Mouse (Mus musculus) gastrocnemius, postnatal 36 days (tissue): Measurements from ENCODE around the gene Trak2. TPM values are rescaled to one million over a fixed set of nuclear protein-coding genes. Genes with fewer than 3 reads are reported as not detected.
"Not testable (repeated sequence)": the region's sequence is repeated elsewhere in the genome, so short reads cannot be mapped to it uniquely, and the experiment has no call there.

Source experiments
- DNase-seq, 2 experiments: peaks; one replicate each; pipeline ENCODE4 v3.0.0; 2022
- intact Hi-C: fragments of 180-260 bp; cut with DNase I; formaldehyde crosslinking; loops from one replicate; pipeline ENCODE4 v1.15.1; 2025
- total RNA-seq, 2 experiments: library from RNA; stranded (reverse); gene quantifications; 2 replicates each; pipeline ENCODE4 v1.2.3; 2021

Gene Trak2
- total RNA-seq, 2 experiments from 2014 or later = 68.8 to 84.1 TPM

DNA sequence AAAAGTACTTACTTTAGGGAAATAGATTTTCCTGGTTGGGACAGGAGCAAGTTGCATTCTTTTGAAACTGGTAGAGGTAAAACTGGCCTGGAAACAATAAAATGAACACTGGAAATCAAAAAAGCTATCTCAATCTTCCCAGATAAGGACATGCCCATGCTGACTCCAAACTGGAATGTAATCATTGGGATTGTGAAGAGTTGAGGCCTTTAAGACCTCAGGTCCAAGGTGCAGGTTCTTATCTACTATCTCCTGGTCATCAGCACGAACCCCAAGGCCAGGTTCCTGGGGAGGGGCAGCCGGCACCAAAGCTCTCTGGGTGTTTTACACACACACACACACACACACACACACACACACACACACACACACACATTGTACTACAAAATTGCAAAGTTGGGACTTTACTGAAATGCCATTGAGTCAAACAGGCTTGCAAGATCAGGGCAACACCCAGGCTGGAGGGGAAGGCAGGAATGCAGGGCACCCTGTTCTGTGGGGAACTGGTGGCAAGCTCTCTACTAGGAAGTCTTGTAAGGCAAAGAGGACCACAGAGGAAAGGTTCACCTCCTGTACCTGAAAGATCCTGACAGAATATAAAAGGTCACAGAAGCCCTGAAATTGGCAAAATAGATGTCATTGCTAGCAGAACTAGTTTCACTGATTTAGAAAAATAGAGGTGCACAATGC is 81.6 kb downstream of the Trak2 start:
- intact Hi-C loops, DNase-seq: not testable (repeated sequence)

DNA sequence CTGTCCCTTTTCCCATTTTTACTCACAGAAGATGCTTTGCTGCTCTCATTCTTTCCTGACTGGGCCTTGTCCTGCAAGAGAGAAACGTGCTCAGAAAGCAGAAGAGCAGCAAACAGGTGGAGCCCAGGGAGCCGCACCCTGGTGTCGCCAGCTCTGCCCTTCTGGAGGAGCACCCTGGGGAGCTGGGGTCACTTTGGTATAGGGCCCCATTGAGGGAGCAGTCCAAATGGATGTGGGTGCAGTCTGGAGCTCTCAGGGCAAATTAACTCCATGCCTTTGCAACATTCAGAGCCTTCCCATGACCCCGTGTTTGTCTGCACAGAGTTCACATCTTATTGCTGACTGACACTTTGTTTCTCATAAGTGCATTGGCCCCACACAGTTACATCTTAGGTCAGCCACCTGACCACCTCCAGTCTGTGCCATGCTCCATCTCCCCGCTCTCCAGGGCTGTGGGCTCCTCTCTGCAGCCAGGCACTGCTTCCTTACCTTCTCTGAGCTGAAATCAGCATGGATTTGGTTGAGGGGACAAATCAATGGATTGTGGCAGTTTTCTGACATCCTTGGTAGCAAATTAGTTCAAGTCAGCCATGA is 82.4 kb downstream of the Trak2 start:
- intact Hi-C loops, DNase-seq: not testable (repeated sequence)

DNA sequence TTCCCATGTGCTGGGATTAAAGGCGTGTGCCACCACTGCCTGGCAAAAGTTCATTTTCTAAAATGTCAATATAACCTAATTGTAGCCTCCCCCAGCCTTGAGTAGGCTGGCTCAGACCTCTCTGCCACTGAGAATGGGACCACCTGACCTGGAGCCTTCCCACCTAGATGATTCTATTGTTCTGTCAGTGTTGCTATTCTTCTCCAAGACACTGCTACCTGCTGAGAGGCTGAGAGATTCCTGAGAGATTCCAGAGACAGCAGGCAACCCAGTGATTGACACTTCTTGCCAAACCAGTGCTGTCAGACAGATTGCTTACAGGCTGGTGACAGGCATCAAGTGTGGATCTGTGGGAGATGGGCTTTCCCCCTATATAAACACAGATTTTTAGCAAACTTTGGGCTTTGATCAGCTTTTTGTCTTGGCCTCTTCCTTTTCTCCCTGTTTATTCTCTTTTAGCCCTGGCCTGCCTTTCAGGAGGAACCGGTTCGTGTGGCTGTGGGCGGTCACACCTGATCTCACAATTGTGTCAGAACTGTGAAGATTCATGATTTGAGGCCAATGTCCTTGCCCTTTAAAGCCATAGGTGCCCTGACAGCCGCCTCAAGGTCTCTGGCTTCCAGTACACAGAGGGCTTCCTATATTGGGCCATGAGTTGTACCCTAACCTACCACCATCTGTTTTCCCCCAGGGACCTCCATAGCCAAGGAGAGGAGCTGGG is 83.2 kb downstream of the Trak2 start:
- DNase-seq = no peak
- intact Hi-C loops = no loop called here

DNA sequence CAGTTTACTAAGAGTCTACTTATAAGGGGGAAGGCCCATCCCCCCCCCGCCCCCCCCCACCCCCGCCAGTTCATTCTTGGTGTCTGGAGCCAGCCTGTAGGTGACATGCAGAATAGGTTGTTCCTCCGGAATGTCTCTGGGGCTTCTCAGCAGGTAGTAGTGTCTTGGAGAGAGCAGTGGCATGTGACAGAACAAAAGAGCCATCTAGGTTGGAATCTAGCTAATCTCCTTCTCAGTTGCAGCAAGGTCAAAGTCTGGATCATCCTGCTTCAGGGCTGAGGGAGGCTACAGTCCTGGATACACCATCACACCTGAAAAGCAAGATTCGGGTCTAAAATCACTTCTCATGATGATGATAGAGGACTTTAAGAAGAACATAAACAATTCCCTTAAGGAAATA is 87.6 kb downstream of the Trak2 start:
- DNase-seq = no peak
- intact Hi-C loops = no loop called here

DNA sequence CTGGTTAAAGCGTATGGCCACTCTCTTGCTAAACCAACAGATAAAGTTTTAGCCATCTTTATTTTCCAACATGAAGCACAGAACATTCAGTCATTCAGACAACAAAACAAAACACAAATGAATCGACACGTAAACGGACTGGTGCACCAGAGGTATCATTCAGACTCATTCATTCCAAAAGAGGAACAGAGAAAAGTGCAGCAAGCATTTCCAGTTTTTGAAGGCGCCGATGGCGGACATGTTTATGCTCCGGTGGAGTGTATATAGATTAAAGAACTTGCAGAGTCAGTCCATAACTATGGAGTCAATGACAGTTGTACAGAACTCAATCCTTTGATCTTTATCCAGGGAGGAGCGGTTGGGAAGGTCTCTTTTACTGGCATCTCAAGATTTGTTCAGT is 90.0 kb downstream of the Trak2 start:
- intact Hi-C loops, DNase-seq: not testable (repeated sequence)

DNA sequence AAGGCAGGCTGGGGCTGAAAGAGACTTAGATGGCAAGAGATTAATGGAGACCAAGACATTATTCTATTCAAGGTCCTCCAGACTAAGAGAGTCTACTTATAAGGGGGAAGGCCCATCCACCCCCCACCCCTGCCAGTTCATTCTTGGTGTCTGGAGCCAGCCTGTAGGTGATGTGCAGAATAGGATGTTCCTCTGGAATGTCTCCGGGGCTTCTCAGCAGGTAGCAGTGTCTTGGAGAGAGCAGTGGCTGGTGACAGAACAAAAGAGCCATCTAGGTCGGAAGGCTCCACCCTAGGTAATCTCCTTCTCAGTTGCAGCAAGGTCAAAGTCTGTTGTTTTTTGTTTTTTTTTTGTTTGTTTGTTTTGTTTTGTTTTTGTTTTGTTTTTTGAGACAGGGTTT is 93.9 kb downstream of the Trak2 start:
- intact Hi-C loops, DNase-seq: not testable (repeated sequence)

DNA sequence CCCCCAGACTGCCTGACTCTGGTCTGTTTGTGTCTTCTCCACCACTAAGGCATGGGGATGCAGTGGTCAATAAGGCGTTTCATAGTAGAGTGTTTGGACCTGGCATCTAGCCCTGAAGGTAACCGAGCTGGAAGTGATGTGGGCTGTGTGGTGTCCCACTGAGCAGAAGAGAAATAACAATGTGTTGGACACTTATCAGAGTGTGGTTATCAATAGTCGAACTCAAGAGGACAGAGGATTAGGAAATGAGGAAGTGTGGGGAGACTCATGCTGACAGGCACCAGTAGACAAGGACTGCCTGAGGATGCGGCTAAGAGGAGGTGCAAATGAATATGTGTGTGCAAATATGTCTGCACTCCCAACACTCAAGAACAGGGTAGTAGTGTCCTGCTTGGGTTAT is 96.7 kb downstream of the Trak2 start:
- DNase-seq = not testable (repeated sequence)

DNA sequence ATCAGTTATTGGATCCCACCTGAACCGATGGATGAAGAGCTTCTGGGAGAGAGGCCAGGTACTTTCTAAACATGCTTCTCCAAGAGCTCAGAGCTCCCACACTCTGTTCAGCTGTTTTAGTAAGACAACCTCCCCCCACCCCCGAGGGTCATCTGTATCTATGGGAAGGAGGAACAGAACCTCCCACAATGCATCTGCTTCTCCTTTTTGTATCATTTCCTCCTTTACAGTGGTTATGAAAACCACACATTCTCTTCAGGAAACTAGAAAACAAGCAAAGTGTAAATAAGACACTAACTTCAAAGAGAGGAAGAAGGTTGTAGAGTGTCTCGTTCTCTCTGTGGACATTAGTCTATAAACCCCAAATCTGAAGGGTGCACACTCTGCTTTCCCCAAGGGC is 112.6 kb downstream of the Trak2 start:
- intact Hi-C loops = not testable (repeated sequence)

More for the DNA sequence above, 96.7 kb downstream of the Trak2 start:
- intact Hi-C loops = not testable (repeated sequence)

DNA sequence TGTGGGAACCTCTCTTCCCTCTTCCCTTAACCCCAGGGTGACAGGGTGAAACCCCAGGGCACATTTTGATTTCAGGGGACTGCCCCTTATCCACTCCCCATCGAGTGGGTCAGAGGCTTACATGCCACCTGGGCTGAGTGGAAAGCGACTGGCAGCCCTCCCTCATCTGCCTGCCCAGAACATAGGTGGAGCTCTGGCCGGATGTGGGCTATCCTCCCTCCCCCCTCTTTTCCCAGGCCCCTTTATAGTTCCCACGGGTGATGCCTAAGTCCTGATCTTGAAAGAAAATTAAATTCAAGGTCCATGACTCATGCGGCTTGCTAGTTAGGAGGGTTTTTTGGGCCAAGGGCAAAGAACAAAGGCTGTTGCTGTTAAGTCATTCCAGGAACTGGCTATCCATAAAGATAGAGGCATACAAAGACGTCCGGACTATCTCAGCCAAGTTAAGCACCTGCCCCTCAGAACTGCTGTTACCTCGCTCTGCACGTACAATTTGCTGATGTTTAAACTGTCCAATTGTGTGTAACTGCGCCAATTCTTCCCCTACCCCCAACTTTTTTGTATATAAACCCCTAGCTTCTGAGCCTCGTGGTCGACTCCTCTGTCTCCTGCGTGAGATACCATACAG is 113.4 kb downstream of the Trak2 start:
- DNase-seq, intact Hi-C loops: not testable (repeated sequence)

More for the DNA sequence above, 112.6 kb downstream of the Trak2 start:
- DNase-seq = not testable (repeated sequence)

DNA sequence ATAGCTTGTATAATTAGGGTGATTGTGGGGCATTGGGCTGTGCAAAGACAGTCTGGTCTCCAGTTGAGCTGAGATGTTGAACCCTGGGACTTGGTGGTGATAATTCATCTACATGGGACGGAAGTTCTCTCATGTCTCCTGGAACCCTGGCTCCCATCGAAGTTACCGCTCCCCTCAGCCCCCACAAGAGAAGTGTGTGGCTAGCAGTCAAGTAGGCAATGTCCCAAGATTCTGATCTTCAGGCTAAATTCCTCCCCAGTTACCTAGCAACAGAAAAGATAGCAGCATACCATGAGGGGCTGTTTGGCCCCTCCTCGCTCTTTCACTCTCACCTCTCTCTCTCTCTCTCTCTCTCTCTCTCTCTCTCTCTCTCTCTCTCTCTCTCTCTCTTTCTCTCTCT is 114.1 kb downstream of the Trak2 start:
- DNase-seq, intact Hi-C loops: not testable (repeated sequence)

DNA sequence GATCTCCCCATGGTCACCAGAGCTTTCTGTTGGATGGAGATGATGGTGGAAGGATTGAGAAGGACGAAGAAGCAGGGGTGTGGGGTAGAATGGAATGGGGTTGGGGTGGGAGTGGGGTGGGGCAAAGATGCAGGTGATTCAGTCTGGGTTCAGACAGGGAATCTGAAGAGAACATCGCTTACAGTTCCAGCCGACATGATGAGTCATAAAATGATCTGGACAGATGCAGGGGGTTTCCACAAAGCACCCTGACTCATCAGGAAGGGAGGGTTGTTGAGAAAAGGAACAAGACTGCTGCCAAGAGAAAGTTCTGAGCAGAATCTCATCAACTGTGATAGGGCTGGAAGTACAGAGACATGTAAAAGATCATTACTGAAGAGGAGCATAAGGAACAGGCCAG is 116.4 kb downstream of the Trak2 start:
- DNase-seq, intact Hi-C loops: not testable (repeated sequence)

Other genes starting within 250 kb of the Trak2 start
- 1 to 10 TPM; 2.5 to 3.1 TPM for gene Casp8, start 178.1 kb downstream of the Trak2 start, total RNA-seq
- gene Stradb, start 92 bp upstream of the Trak2 start, total RNA-seq = 100 to 1,000 TPM; 134 to 135 TPM
- gene C2cd6, start 121.5 kb upstream of the Trak2 start, total RNA-seq = not detected
- gene Tmem237, start 147.0 kb upstream of the Trak2 start, total RNA-seq = 1 to 10 TPM; 2.2 to 2.6 TPM
- under 1 TPM; 0.10 to 0.17 TPM for gene Mpp4, start 190.0 kb upstream of the Trak2 start, total RNA-seq